Mouse (Mus musculus) brain, embryonic 14.5 days (tissue): ENCODE results near the gene Fndc4. TPM values are rescaled to one million over a fixed set of nuclear protein-coding genes. Genes with fewer than 3 reads are reported as not detected.

ENCODE experiments used
- DNase-seq: peaks from one replicate; pipeline ENCODE4 v3.0.0-alpha.2; 2011; ENCODE audit warnings: low read depth
- CTCF ChIP-seq: fragments of 200-500 bp; IDR thresholded peaks from 2 replicates; pipeline ENCODE4 v1.5.1; 2012; ENCODE audit warnings: inconsistent platforms, mild to moderate bottlenecking, moderate library complexity, borderline replicate concordance; ENCODE audit not compliant: insufficient read depth, insufficient read length; ENCODE audit errors: extremely low read depth
- POLR2A ChIP-seq: fragments of 200-500 bp; IDR thresholded peaks from 2 replicates; pipeline ENCODE4 v1.6.1; 2012; ENCODE audit warnings: mild to moderate bottlenecking, inconsistent platforms, borderline replicate concordance; ENCODE audit not compliant: poor library complexity, insufficient read depth, insufficient read length, severe bottlenecking; ENCODE audit errors: extremely low read depth
- polyA plus RNA-seq: library from polyadenylated mRNA; depleted of rRNA; stranded (reverse); fragments of >200 nt; gene quantifications from 2 replicates; pipeline ENCODE4 v1.2.3, GENCODE M21; 2012

The Fndc4 gene
- polyA plus RNA-seq, 1 experiment, result 149 TPM

- no peak for TF ChIP-seq CTCF
- no peak for TF ChIP-seq POLR2A
- peak; percentile 99 for DNase-seq
These were observed 5.1 kb downstream of the Fndc4 start, which contains the start of gene Ift172 for GRCm38 (mm10) chr5:31290521-31291360. Ift172 (minus strand) TSS chr5:31291116.

- TF ChIP-seq CTCF, result no peak
- no peak for TF ChIP-seq POLR2A
These were observed 6.2 kb downstream of the Fndc4 start for GRCm38 (mm10) chr5:31289626-31290230.

GRCm38 (mm10) chr5:31288655-31289054 lies 7.2 kb downstream of the Fndc4 start:
- no peak for DNase-seq
- TF ChIP-seq CTCF (no peak), POLR2A (no peak)

More at GRCm38 (mm10) chr5:31289626-31290230, 6.2 kb downstream of the Fndc4 start:
- no peak for DNase-seq

GRCm38 (mm10) chr5:31288225-31288624 lies 7.7 kb downstream of the Fndc4 start:
- no peak for DNase-seq
- TF ChIP-seq CTCF (no peak), POLR2A (no peak)

- TF ChIP-seq POLR2A (no peak), CTCF (no peak)
- no peak for DNase-seq
These were observed 16.5 kb downstream of the Fndc4 start for GRCm38 (mm10) chr5:31279245-31279988.

GRCm38 (mm10) chr5:31273018-31273417 lies 22.9 kb downstream of the Fndc4 start:
- no peak for TF ChIP-seq POLR2A
- TF ChIP-seq CTCF, result no peak
- no peak for DNase-seq

- DNase-seq, result no peak
- TF ChIP-seq POLR2A (no peak), CTCF (no peak)
These were observed 28.2 kb downstream of the Fndc4 start for GRCm38 (mm10) chr5:31267686-31268085.

GRCm38 (mm10) chr5:31266101-31266500 lies 29.8 kb downstream of the Fndc4 start:
- DNase-seq, result no peak
- no peak for TF ChIP-seq POLR2A
- no peak for TF ChIP-seq CTCF

GRCm38 (mm10) chr5:31257616-31258015 lies 38.3 kb downstream of the Fndc4 start:
- no peak for DNase-seq
- TF ChIP-seq CTCF, result no peak
- TF ChIP-seq POLR2A, result no peak

GRCm38 (mm10) chr5:31255971-31256370 lies 39.9 kb downstream of the Fndc4 start:
- TF ChIP-seq CTCF (no peak), POLR2A (no peak)

GRCm38 (mm10) chr5:31255381-31255780 lies 40.5 kb downstream of the Fndc4 start:
- DNase-seq, result no peak
- no peak for TF ChIP-seq CTCF

More at GRCm38 (mm10) chr5:31255971-31256370, 39.9 kb downstream of the Fndc4 start:
- DNase-seq, result no peak
